Mouse (Mus musculus) stomach, postnatal 0 days (tissue): ENCODE data around the gene Appl1. TPM values are rescaled to one million over a fixed set of nuclear protein-coding genes. Genes with fewer than 3 reads are reported as not detected.
"Not testable (repeated sequence)": the region's sequence is repeated elsewhere in the genome, so short reads cannot be mapped to it uniquely, and the experiment has no call there.

Experiments
- ATAC-seq: fragments of 200-750 bp; cut with Nextera tagmentation; 2 replicates; pipeline ENCODE4 v1.8.0; 2017; ENCODE audit not compliant: low FRiP score, low TSS enrichment
- DNase-seq: peaks from one replicate; pipeline ENCODE4 v3.0.0-alpha.2; 2016; ENCODE audit warnings: low spot score
- H3K27ac ChIP-seq: fragments of 300-500 bp; sonication (generic); replicated peaks from 2 replicates; pipeline ENCODE4 v1.5.1; 2014; ENCODE audit warnings: mild to moderate bottlenecking, control low read depth
- H3K27me3 ChIP-seq: fragments of 300-500 bp; sonication (generic); 2 replicates; pipeline ENCODE4 v1.6.1; 2014; ENCODE audit warnings: low read length; ENCODE audit not compliant: control insufficient read depth, insufficient read depth
- H3K36me3 ChIP-seq: fragments of 300-500 bp; sonication (generic); 2 replicates; pipeline ENCODE4 v1.6.1; 2014; ENCODE audit warnings: low read length, mixed read lengths; ENCODE audit not compliant: control insufficient read depth, insufficient read depth
- H3K4me1 ChIP-seq: fragments of 300-500 bp; sonication (generic); replicated peaks from 2 replicates; pipeline ENCODE4 v1.6.1; 2014; ENCODE audit warnings: antibody characterized with exemption; ENCODE audit not compliant: control insufficient read depth, insufficient read depth
- H3K4me2 ChIP-seq: fragments of 300-500 bp; sonication (generic); replicated peaks from 2 replicates; pipeline ENCODE4 v1.6.1; 2014; ENCODE audit warnings: low read depth, mild to moderate bottlenecking, control low read depth, moderate library complexity
- H3K4me3 ChIP-seq: fragments of 300-500 bp; sonication (generic); 2 replicates; pipeline ENCODE4 v1.5.1; 2014; ENCODE audit warnings: low read depth, low read length, control low read depth
- H3K9ac ChIP-seq: fragments of 300-500 bp; sonication (generic); 2 replicates; pipeline ENCODE4 v1.6.1; 2014; ENCODE audit warnings: mild to moderate bottlenecking, low read length, control low read depth, mixed read lengths
- H3K9me3 ChIP-seq: fragments of 300-500 bp; sonication (generic); 2 replicates; pipeline ENCODE4 v1.6.1; 2016; ENCODE audit warnings: low read length; ENCODE audit not compliant: control insufficient read depth
- CTCF ChIP-seq: IDR thresholded peaks from 2 replicates; pipeline ENCODE4 v1.5.1; 2016; ENCODE audit warnings: antibody characterized with exemption, low read depth, mild to moderate bottlenecking, moderate library complexity
- EP300 ChIP-seq: optimal IDR thresholded peaks from 2 replicates; pipeline ENCODE3; 2016; ENCODE audit warnings: antibody characterized with exemption
- WGBS: fragments of 180-500 bp; shearing (Covaris S2); extraction: QIAGEN DNeasy Blood & Tissue Kit; methylation state at CpG from one replicate; pipeline ENCODE4 v1.1.7; 2014; 5-methylcytosine and 5-hydroxymethylcytosine counted together
- polyA plus RNA-seq: library from polyadenylated mRNA; unstranded; fragments of >200 nt; fragmentation: Nextera tagmentation; extraction: Ambion mirVana; gene quantifications from 2 replicates; pipeline ENCODE4 v1.2.1, GENCODE M21; 2015

The Appl1 gene
- polyA plus RNA-seq, 1 experiment from 2014 or later = 25.5 TPM

DNA sequence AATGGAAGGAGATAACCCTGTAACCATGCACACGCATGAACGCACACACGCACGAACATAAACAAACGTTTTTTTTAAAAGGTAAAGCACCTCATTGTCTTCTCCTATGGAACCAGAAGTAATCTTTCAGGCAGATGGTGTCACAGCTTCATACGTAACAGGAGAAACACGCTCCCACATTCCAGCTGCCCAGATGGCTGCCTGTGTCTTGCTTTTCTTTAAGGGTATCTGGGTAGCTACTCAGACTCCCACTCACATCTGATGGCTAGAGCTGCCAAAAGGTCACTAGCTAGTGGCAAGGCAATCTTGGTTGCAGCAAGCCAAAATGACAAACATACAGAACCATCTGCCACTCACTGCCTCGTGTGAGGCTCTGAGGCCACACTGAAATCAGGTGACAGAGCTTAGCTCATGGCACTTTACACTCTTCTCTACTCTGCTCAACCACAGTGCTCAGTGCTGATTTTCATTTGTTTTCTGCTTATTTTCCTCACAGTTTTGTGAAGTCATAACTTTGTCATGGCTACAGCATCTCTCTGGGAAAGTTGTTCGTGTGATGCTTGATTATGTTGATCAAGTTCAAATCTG is 57.3 kb downstream of the Appl1 start:
- no peak overlapping the region for H3K9ac ChIP-seq
- TF ChIP-seq EP300 (no peak), CTCF (no peak)
- H3K9me3 ChIP-seq = no peaks in the 10 kb centered on the region
- ATAC-seq (no peak), DNase-seq (no peak)
- WGBS = 75% methylated on average over 9 of the region's 9 CpGs
- 0 out of 2 replicates have a peak, but pooled peaks cover 3% of the 10 kb centered on the region for H3K36me3 ChIP-seq
- H3K4me2 ChIP-seq = no peak overlapping the region
- no peak overlapping the region for H3K4me3 ChIP-seq
- H3K27ac ChIP-seq = no peak overlapping the region
- no peaks in the 10 kb centered on the region for H3K27me3 ChIP-seq
- H3K4me1 ChIP-seq = no peaks in the 10 kb centered on the region

DNA sequence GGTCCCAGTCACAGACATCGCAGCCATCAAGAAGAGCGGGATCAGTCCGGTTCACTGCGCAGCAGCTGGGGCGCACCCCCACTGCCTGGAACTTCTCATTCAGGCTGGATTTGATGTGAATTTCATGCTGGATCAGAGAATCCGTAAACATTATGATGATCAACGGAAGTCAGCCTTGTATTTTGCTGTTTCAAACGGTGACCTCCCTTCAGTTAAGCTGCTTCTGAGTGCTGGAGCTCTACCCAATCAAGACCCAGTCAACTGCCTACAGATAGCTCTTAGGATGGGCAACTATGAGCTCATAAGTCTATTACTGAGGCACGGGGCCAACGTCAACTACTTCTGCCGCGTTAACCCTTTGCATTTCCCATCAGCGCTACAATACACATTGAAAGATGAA is 59.2 kb downstream of the Appl1 start:
- Histone ChIP-seq H3K4me3 (no peak overlapping the region), H3K36me3 (0 out of 2 replicates have a peak, but pooled peaks cover 3% of the 10 kb centered on the region), H3K27ac (no peak overlapping the region), H3K9me3 (no peaks in the 10 kb centered on the region), H3K27me3 (no peaks in the 10 kb centered on the region), H3K4me1 (no peaks in the 10 kb centered on the region), H3K9ac (no peak overlapping the region), H3K4me2 (no peak overlapping the region)
- WGBS = 84% methylated on average over 13 of the region's 13 CpGs
- TF ChIP-seq CTCF (no peak), EP300 (no peak)
- DNase-seq = no peak
- no peak for ATAC-seq

DNA sequence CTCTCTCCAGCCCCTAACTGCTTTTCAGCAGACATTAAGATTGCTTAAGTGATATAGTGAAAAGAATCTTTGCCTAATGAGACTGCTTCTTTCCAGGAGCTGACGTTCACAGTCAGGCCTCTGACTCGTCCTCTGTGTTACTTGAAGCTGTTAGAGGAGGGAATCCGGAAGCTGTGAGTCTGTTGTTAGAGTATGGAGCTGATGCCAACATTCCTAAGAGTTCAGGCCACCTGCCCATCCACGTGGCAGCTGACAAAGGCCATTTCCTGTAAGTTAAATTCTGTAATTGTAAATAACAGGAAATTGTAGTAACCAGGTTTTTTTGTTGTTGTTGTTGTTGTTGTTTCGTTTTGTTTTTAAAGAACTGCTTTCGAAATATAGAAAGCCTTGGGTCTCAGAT is 59.8 kb downstream of the Appl1 start:
- H3K36me3 ChIP-seq = 0 out of 2 replicates have a peak, but pooled peaks cover 3% of the 10 kb centered on the region
- TF ChIP-seq CTCF = no peak
- no peak for TF ChIP-seq EP300
- ATAC-seq = no peak

DNA sequence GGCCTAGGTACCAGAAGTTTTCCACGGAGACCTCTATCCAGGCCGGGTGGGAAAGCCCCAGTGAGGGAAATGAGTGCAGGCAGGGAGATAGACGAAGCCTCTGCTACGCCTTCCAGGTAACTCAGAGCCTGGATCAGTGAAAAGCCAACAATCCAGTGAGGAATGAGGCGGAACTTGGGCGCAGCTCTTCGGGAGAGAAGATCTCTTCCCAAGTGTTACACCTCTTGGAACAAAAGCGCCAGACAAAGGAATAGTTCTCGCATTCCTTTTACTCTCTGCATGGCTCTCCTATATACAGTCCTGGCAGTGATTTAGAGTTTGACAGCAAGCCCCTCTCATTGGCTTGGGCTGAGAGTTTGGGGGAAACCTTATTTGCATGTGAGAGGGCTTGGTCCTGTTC is 60.6 kb downstream of the Appl1 start:
- not testable (repeated sequence) for ATAC-seq, H3K4me2 ChIP-seq, DNase-seq, H3K4me1 ChIP-seq, H3K36me3 ChIP-seq, H3K9me3 ChIP-seq, H3K4me3 ChIP-seq, H3K9ac ChIP-seq, H3K27ac ChIP-seq, H3K27me3 ChIP-seq
- 38% methylated on average over 9 of the region's 9 CpGs for WGBS

More for the DNA sequence above, 59.8 kb downstream of the Appl1 start:
- H3K27ac ChIP-seq = no peak overlapping the region
- H3K4me1 ChIP-seq = no peaks in the 10 kb centered on the region
- DNase-seq = no peak
- no peaks in the 10 kb centered on the region for H3K9me3 ChIP-seq
- 50% methylated on average over 6 of the region's 6 CpGs for WGBS
- no peak overlapping the region for H3K4me3 ChIP-seq
- H3K27me3 ChIP-seq = no peaks in the 10 kb centered on the region
- H3K9ac ChIP-seq = no peak overlapping the region
- no peak overlapping the region for H3K4me2 ChIP-seq

DNA sequence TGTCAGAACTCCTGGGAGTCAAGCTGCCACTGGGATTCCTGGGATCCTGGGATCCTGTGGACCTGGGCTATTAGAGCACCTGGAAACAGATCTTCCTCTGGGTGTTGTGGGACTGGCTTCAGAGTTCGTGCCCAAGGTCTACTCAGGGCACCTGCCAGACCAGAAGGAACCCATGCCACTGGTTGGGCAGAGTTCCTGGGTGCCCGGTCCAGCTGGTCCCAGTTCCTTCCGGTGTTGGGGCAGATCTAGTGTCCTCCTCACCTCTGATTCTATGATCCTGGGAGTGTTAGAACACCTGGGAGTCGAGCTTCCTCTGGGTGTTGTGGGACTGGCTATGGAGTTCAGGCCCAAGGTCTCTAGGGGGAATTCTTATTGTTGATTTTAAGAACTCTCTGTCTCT is 63.6 kb downstream of the Appl1 start:
- Histone ChIP-seq H3K4me2 (no peak overlapping the region), H3K9me3 (no peaks in the 10 kb centered on the region), H3K36me3 (no peaks in the 10 kb centered on the region), H3K4me3 (no peak overlapping the region), H3K27ac (no peak overlapping the region), H3K4me1 (no peaks in the 10 kb centered on the region), H3K27me3 (no peaks in the 10 kb centered on the region), H3K9ac (no peak overlapping the region)
- WGBS = 88% methylated on average over 4 of the region's 4 CpGs
- TF ChIP-seq CTCF (no peak), EP300 (no peak)
- ATAC-seq = no peak
- DNase-seq = no peak

DNA sequence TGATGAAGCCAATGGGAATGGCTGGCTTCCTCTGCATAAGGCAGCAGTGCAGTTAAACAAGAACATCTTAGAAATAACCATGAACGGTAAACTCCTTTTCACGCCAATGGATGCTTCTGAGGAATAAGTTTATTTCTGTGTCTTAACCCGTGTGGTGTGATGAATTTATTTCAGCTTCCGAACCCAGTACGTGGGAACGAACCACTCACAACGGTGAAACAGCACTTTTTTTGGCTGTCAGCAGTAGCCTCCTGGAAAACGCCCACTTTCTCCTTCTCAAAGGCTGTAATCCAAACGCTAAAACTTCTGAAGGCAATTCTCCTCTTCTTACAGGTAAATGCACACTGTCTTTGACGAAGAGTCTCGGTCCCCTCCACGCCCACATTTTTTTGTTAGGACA is 70.1 kb downstream of the Appl1 start:
- H3K9me3 ChIP-seq = no peaks in the 10 kb centered on the region
- H3K36me3 ChIP-seq = no peaks in the 10 kb centered on the region
- no peak overlapping the region for H3K4me2 ChIP-seq
- H3K4me3 ChIP-seq = no peak overlapping the region
- no peak overlapping the region for H3K9ac ChIP-seq
- H3K4me1 ChIP-seq = no peaks in the 10 kb centered on the region
- no peaks in the 10 kb centered on the region for H3K27me3 ChIP-seq
- no peak for DNase-seq
- TF ChIP-seq EP300 = no peak
- 76% methylated on average over 12 of the region's 12 CpGs for WGBS
- no peak for ATAC-seq
- no peak overlapping the region for H3K27ac ChIP-seq
